Mouse (Mus musculus): ENCODE results near the gene Fus. TPM values are rescaled to one million over a fixed set of nuclear protein-coding genes. Genes with fewer than 3 reads are reported as not detected.

The Fus gene
- polyA plus RNA-seq, 1 experiment from 2014 or later = 390 TPM

DNA sequence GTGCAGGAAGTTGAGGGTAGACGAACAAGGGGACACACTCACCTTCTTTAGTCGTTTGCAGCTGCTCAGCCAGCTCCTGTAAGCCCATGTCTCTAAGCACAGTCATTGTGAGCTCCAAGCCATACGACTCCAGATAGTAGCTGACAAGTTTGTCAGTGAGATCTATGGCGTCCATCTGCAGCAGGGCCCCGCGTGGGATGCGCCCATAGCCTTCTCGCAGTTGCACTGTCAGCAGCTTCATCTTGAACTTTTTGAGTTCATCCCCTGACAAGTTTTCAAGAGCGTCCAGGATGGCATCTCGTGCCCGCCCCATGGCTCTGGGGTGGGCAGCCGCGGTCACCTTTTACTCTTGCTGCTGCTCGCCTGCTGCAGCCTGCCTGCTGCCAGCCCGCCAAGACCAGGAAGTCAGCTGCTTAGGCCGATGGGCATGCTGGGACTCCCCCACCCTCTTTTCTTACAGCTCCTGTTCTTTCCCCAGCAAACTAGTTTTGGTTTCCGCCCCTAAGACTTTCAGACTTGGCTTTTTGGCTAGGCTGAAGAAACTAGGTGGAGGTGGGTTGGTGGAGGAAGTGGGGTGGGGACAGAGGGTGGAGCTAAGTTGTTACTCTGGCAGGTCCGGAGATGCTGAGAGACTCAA is 26.2 kb downstream of the Fus start, which contains the start of gene Pycard:
TSS of gene Pycard (minus strand) at position 527 of the 637 bp plus-strand sequence.
- 11% methylated on average over 18 of the region's 18 CpGs for WGBS
- Histone ChIP-seq H3K36me3 (peaks cover 19% of the 10 kb centered on the region), H3K9me3 (no peaks in the 10 kb centered on the region), H3K4me3 (peak within 1 kb of the TSS; percentile 43), H3K4me2 (peak within 1 kb of the TSS; percentile 58), H3K27me3 (no peaks in the 10 kb centered on the region), H3K4me1 (peaks cover 24% of the 10 kb centered on the region), H3K27ac (peak within 1 kb of the TSS; percentile 86), H3K9ac (peak within 1 kb of the TSS; percentile 40)
- peak; percentile 53; the same call in 1 of the 2 replicates for ATAC-seq (ENCODE audit: insufficient number of reproducible peaks, low FRiP score, low TSS enrichment, low read depth)

- no peak for ATAC-seq (ENCODE audit: insufficient number of reproducible peaks, low FRiP score, low TSS enrichment, low read depth)
- 57% methylated on average over 1 of the region's 1 CpGs for WGBS
- no peaks in the 10 kb centered on the region for H3K9me3 ChIP-seq
Measured at GRCm38 (mm10) chr7:127999436-127999835, 32.2 kb downstream of the Fus start.

GRCm38 (mm10) chr7:128000068-128000950 is 33.1 kb downstream of the Fus start:
- no peak for ATAC-seq (ENCODE audit: insufficient number of reproducible peaks, low FRiP score, low TSS enrichment, low read depth)
- Histone ChIP-seq H3K9me3 (no peaks in the 10 kb centered on the region), H3K9ac (no peak overlapping the region), H3K4me2 (no peak overlapping the region), H3K36me3 (no peaks in the 10 kb centered on the region), H3K27me3 (no peaks in the 10 kb centered on the region), H3K27ac (no peak overlapping the region), H3K4me1 (peaks cover 15% of the 10 kb centered on the region), H3K4me3 (no peak overlapping the region)
- WGBS = 55% methylated on average over 1 of the region's 1 CpGs

More at GRCm38 (mm10) chr7:127999436-127999835, 32.2 kb downstream of the Fus start:
- peaks cover 7% of the 10 kb centered on the region for H3K4me1 ChIP-seq
- no peak overlapping the region for H3K27ac ChIP-seq
- H3K9ac ChIP-seq = no peak overlapping the region
- no peak overlapping the region for H3K4me3 ChIP-seq
- no peak overlapping the region for H3K4me2 ChIP-seq
- no peaks in the 10 kb centered on the region for H3K36me3 ChIP-seq
- H3K27me3 ChIP-seq = no peaks in the 10 kb centered on the region

DNA sequence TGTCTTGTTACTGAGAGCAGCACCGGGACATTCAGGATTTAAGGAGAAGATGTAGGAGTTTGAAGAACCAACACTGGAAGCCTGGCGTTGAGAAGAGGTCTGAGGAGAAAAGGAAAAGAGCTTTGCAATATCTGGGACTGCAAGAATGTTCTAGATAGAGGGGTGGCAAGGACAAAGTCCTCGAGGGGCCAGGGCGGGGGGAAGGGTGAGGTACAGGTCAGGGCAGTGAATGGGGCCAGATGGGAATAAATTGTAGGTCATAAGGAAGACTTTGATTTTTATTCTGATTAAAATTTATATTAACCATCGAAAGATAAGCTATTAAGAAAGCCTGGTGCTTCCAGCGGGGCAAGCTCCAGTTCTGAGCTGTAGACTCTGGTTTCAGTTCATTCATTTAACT is 35.8 kb downstream of the Fus start:
- H3K9me3 ChIP-seq = no peaks in the 10 kb centered on the region
- peak overlapping the region; percentile 8; the same call in 1 of the 2 replicates for H3K27ac ChIP-seq
- no peaks in the 10 kb centered on the region for H3K27me3 ChIP-seq
- 91% methylated on average over 6 of the region's 6 CpGs for WGBS
- H3K4me1 ChIP-seq = peaks cover 17% of the 10 kb centered on the region
- no peak for ATAC-seq (ENCODE audit: insufficient number of reproducible peaks, low FRiP score, low TSS enrichment, low read depth)
- H3K36me3 ChIP-seq = no peaks in the 10 kb centered on the region
- no peak overlapping the region for H3K9ac ChIP-seq
- H3K4me2 ChIP-seq = no peak overlapping the region
- H3K4me3 ChIP-seq = no peak overlapping the region

GRCm38 (mm10) chr7:128003688-128004087 is 36.4 kb downstream of the Fus start, which contains the start of gene Trim72:
Gene Trim72 (plus strand): TSS chr7:128003949.
- Histone ChIP-seq H3K4me2 (peak within 1 kb of the TSS; percentile 36), H3K9me3 (no peaks in the 10 kb centered on the region), H3K4me1 (peaks cover 17% of the 10 kb centered on the region), H3K4me3 (peak within 1 kb of the TSS; percentile 19), H3K27ac (peak within 1 kb of the TSS; percentile 70), H3K36me3 (no peaks in the 10 kb centered on the region), H3K27me3 (no peaks in the 10 kb centered on the region; the same call in 1 of the 2 replicates), H3K9ac (no peak within 1 kb of the TSS)
- ATAC-seq (ENCODE audit: insufficient number of reproducible peaks, low FRiP score, low TSS enrichment, low read depth) = no peak
- WGBS = 83% methylated on average over 2 of the region's 2 CpGs

GRCm38 (mm10) chr7:128004150-128004486 is 36.9 kb downstream of the Fus start:
- H3K4me2 ChIP-seq = peak overlapping the region; percentile 36
- peaks cover under 1% of the 10 kb centered on the region; the same call in 1 of the 2 replicates for H3K27me3 ChIP-seq
- no peaks in the 10 kb centered on the region for H3K36me3 ChIP-seq
- H3K9ac ChIP-seq = no peak overlapping the region
- peak overlapping the region; percentile 70 for H3K27ac ChIP-seq
- peak; percentile 42; the same call in 1 of the 2 replicates for ATAC-seq (ENCODE audit: insufficient number of reproducible peaks, low FRiP score, low TSS enrichment, low read depth)
- 54% methylated on average over 5 of the region's 5 CpGs for WGBS
- no peaks in the 10 kb centered on the region for H3K9me3 ChIP-seq
- H3K4me3 ChIP-seq = peak overlapping the region; percentile 19; the same call in 1 of the 2 replicates
- peaks cover 17% of the 10 kb centered on the region for H3K4me1 ChIP-seq

DNA sequence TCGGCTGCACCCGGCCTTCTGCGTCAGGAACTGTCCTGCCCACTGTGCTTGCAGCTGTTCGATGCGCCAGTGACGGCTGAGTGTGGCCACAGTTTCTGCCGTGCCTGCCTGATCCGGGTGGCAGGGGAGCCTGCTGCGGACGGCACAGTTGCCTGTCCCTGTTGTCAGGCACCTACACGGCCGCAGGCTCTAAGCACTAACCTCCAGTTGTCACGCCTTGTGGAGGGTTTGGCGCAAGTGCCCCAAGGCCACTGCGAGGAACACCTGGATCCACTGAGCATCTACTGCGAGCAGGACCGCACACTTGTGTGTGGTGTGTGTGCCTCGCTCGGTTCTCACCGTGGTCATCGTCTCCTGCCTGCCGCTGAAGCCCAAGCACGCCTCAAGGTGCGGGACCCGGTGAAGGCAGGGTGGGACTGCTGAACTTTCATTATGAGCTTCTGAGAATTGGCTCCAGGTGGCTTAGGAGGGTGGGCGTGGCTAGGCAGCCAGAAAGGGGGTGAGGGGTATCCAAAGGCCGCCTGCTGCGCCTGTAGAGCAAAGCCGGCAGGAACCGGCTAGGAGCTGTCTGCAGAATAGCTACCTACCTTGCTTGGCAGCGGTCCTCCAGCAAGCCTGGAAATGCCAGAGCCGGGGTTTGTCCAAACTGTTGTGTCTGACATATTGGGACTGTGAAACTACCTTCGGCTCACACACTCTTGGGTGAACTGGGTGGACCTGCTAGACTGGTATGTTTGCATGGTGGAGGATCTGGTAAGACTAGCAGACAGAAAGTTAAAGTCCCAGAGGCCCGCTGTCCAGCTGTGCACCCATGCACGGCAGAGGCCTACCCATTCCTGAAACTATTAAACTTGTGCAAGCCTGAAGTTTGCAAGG is 37.5 kb downstream of the Fus start:
- no peaks in the 10 kb centered on the region for H3K9me3 ChIP-seq
- peak; percentile 61 for ATAC-seq (ENCODE audit: insufficient number of reproducible peaks, low FRiP score, low TSS enrichment, low read depth)
- peak overlapping the region; percentile 19 for H3K4me3 ChIP-seq
- WGBS = 15% methylated on average over 35 of the region's 35 CpGs
- H3K27me3 ChIP-seq = peaks cover 3% of the 10 kb centered on the region; the same call in 1 of the 2 replicates
- peak overlapping the region; percentile 70 for H3K27ac ChIP-seq
- H3K4me1 ChIP-seq = peaks cover 18% of the 10 kb centered on the region
- H3K36me3 ChIP-seq = no peaks in the 10 kb centered on the region
- peak overlapping the region; percentile 36 for H3K4me2 ChIP-seq
- H3K9ac ChIP-seq = no peak overlapping the region

- H3K36me3 ChIP-seq = no peaks in the 10 kb centered on the region
- H3K4me1 ChIP-seq = peaks cover 23% of the 10 kb centered on the region
- H3K4me3 ChIP-seq = no peak overlapping the region
- H3K9me3 ChIP-seq = no peaks in the 10 kb centered on the region
- H3K4me2 ChIP-seq = no peak overlapping the region
- no peak for ATAC-seq (ENCODE audit: insufficient number of reproducible peaks, low FRiP score, low TSS enrichment, low read depth)
- no peak overlapping the region; the same call in 1 of the 2 replicates for H3K27ac ChIP-seq
- H3K27me3 ChIP-seq = peaks cover 10% of the 10 kb centered on the region
- no peak overlapping the region for H3K9ac ChIP-seq
- 76% methylated on average over 7 of the region's 7 CpGs for WGBS
Measured at GRCm38 (mm10) chr7:128006193-128006592, 38.9 kb downstream of the Fus start.

GRCm38 (mm10) chr7:128009715-128010340 is 42.6 kb downstream of the Fus start:
- peaks cover 12% of the 10 kb centered on the region for H3K4me1 ChIP-seq
- WGBS = 48% methylated on average over 40 of the region's 40 CpGs
- H3K9me3 ChIP-seq = no peaks in the 10 kb centered on the region
- no peak overlapping the region for H3K9ac ChIP-seq
- H3K27ac ChIP-seq = no peak overlapping the region
- ATAC-seq (ENCODE audit: insufficient number of reproducible peaks, low FRiP score, low TSS enrichment, low read depth) = no peak
- H3K36me3 ChIP-seq = no peaks in the 10 kb centered on the region
- H3K27me3 ChIP-seq = peaks cover 10% of the 10 kb centered on the region
- 0 out of 2 replicates have a peak overlapping the region, but pooled peaks have one; percentile 5 for H3K4me2 ChIP-seq
- H3K4me3 ChIP-seq = no peak overlapping the region

GRCm38 (mm10) chr7:128012136-128012780 is 45.0 kb downstream of the Fus start:
- Histone ChIP-seq H3K4me2 (no peak overlapping the region), H3K27me3 (peaks cover 10% of the 10 kb centered on the region), H3K36me3 (no peaks in the 10 kb centered on the region), H3K9me3 (no peaks in the 10 kb centered on the region), H3K4me3 (no peak overlapping the region), H3K9ac (no peak overlapping the region), H3K27ac (no peak overlapping the region), H3K4me1 (peaks cover 10% of the 10 kb centered on the region; the same call in 1 of the 2 replicates)
- ATAC-seq (ENCODE audit: insufficient number of reproducible peaks, low FRiP score, low TSS enrichment, low read depth) = no peak
- 76% methylated on average over 13 of the region's 13 CpGs for WGBS
